Mouse (Mus musculus): ENCODE measurements around the gene Acsl5. TPM values are rescaled to one million over a fixed set of nuclear protein-coding genes. Genes with fewer than 3 reads are reported as not detected.

The Acsl5 gene
- polyA plus RNA-seq, 1 experiment from 2014 or later: 110 TPM

DNA sequence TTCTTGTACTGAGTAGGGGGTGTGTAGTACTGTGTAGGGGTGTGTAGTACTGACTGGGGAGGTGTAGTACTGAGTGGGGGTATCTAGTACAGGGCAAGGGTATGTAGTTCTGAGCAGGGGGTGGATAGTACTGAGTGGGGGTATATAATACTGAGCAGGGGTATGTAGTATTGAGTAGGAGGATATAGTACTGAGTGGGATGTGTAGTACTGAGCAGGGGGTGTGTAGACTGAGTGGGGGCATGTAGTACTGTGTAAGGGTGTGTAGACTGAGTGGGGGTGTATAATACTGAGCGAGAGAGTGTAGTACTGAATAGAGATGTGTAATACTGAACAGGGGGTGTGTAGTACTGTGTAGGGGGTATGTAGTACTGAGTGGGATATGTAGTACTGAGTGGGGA lies 40.0 kb upstream of the Acsl5 start:
- Histone ChIP-seq H3K4me1 (ENCODE audit: insufficient read depth, low read depth, low read length) (no peaks in the 10 kb centered on the region), H3K9ac (replicated peaks; ENCODE audit: low read depth) (no peak overlapping the region), H3K27ac (ENCODE audit: low read length) (no peak overlapping the region), H3K4me3 (ENCODE audit: low read depth, low read length) (no peak overlapping the region), H3K4me2 (replicated peaks; ENCODE audit: low read depth, low read length) (no peak overlapping the region), H3K27me3 (replicated peaks; ENCODE audit: insufficient read depth, low read length) (no peaks in the 10 kb centered on the region), H3K36me3 (ENCODE audit: insufficient read depth, low read length) (no peaks in the 10 kb centered on the region), H3K9me3 (ENCODE audit: low read length) (no peaks in the 10 kb centered on the region)
- TF ChIP-seq EP300 (IDR thresholded peaks at IDR 0.05): no peak
- ATAC-seq (no peak), DNase-seq (ENCODE audit: low spot score) (no peak)
- WGBS: 94% methylated on average over 1 of the region's 1 CpGs

DNA sequence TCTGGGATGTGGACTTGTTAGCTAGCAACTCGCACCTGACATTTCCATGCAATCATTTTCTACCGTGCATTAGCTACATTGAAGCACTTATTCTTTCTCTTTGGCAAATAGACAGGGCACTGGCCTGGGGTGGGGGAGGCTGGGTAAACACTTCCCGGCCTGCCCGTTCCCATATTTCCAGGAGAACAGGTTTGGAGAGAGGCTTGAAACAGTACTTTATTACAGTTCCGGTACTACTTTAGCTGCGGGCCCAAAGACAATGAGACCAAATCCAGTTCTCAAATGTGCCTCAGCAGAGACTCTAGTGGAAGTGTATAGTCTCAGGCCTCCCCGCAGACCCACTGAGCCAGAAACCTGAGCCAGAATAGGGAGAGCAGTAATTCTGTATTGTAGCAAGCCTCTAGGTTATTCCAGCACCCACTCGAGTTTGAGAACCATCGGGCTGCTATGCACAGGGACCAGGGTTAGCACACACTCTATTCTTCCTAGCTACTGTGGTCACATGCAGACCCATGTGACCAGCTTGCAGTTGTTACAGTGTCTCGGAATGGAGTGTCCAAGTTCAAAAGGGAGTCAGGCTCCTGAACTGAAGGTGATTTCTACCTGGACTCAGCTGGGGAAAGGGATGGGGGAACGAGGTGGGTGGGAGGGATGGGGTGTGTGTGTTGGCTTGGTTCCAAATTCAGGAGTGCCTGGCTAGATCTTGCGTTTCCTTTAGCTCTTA lies 38.0 kb upstream of the Acsl5 start:
- H3K4me1 ChIP-seq (ENCODE audit: insufficient read depth, low read depth, low read length): no peaks in the 10 kb centered on the region; the same call in 1 of the 2 replicates
- H3K36me3 ChIP-seq (ENCODE audit: insufficient read depth, low read length): no peaks in the 10 kb centered on the region
- peak overlapping the region; percentile 85 for H3K27ac ChIP-seq (ENCODE audit: low read length)
- H3K27me3 ChIP-seq (replicated peaks; ENCODE audit: insufficient read depth, low read length): no peaks in the 10 kb centered on the region
- H3K4me3 ChIP-seq (ENCODE audit: low read depth, low read length): no peak overlapping the region
- H3K9me3 ChIP-seq (ENCODE audit: low read length): no peaks in the 10 kb centered on the region
- H3K4me2 ChIP-seq (replicated peaks; ENCODE audit: low read depth, low read length): no peak overlapping the region
- WGBS: 42% methylated on average over 12 of the region's 12 CpGs
- no peak overlapping the region for H3K9ac ChIP-seq (replicated peaks; ENCODE audit: low read depth)
- DNase-seq (ENCODE audit: low spot score): peak; percentile 90
- ATAC-seq: peak; percentile 86
- peak; percentile 93 for TF ChIP-seq EP300 (IDR thresholded peaks at IDR 0.05)
- TF ChIP-seq CTCF (IDR thresholded peaks at IDR 0.05): no peak

DNA sequence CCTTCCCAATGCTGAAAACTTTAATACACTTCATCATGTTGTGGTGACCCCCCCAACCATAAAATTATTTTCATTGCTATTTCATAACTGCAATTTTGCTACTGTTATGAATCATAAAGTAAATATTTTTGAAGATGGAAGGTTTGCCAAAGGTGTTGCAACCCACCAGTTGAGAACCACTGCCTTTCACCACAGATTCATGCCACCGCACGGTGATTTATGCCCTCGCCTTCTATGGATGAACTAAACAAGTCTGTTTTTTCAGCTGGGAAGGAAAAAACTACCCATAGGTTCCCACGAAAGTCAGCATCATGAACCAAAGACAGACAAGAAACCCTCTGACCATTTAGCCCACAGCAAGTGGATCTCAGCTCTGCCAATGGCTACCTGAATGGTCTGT lies 34.9 kb upstream of the Acsl5 start:
- 47% methylated on average over 4 of the region's 4 CpGs for WGBS
- no peak for TF ChIP-seq CTCF (IDR thresholded peaks at IDR 0.05)
- TF ChIP-seq EP300 (IDR thresholded peaks at IDR 0.05): peak; percentile 79
- H3K4me3 ChIP-seq (ENCODE audit: low read depth, low read length): no peak overlapping the region

DNA sequence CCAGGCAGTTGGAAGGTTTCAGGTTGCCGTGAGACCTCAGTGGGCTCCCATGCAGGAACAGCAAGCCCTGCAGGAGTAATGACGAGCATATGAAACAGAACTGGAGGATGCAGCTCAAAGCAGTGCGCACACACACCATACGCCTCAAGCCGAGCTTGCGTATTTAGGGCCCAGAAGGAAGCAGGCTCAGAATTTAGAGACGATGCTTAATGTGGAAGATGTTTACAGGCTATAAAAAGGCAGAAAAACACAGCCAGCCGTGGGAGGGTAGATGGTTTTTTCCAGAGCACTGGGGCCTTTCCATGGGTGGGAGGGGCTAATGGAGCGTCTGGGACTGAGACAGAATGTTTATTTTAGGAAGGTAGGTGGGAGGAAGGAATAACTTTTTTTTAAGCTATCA lies 34.4 kb upstream of the Acsl5 start:
- Histone ChIP-seq H3K9ac (replicated peaks; ENCODE audit: low read depth) (no peak overlapping the region), H3K9me3 (ENCODE audit: low read length) (no peaks in the 10 kb centered on the region), H3K27me3 (replicated peaks; ENCODE audit: insufficient read depth, low read length) (no peaks in the 10 kb centered on the region), H3K36me3 (ENCODE audit: insufficient read depth, low read length) (no peaks in the 10 kb centered on the region), H3K27ac (ENCODE audit: low read length) (peak overlapping the region; percentile 67), H3K4me3 (ENCODE audit: low read depth, low read length) (no peak overlapping the region), H3K4me2 (replicated peaks; ENCODE audit: low read depth, low read length) (no peak overlapping the region), H3K4me1 (ENCODE audit: insufficient read depth, low read depth, low read length) (no peaks in the 10 kb centered on the region; the same call in 1 of the 2 replicates)
- 59% methylated on average over 9 of the region's 9 CpGs for WGBS
- TF ChIP-seq EP300 (IDR thresholded peaks at IDR 0.05) (no peak), CTCF (IDR thresholded peaks at IDR 0.05) (no peak)
- ATAC-seq (no peak), DNase-seq (ENCODE audit: low spot score) (no peak)

More for the DNA sequence above, 34.9 kb upstream of the Acsl5 start:
- H3K27ac ChIP-seq (ENCODE audit: low read length): peak overlapping the region; percentile 67
- no peaks in the 10 kb centered on the region for H3K27me3 ChIP-seq (replicated peaks; ENCODE audit: insufficient read depth, low read length)
- ATAC-seq (no peak), DNase-seq (ENCODE audit: low spot score) (peak; percentile 74)
- no peak overlapping the region for H3K4me2 ChIP-seq (replicated peaks; ENCODE audit: low read depth, low read length)
- H3K9me3 ChIP-seq (ENCODE audit: low read length): no peaks in the 10 kb centered on the region
- H3K36me3 ChIP-seq (ENCODE audit: insufficient read depth, low read length): no peaks in the 10 kb centered on the region
- H3K9ac ChIP-seq (replicated peaks; ENCODE audit: low read depth): no peak overlapping the region
- H3K4me1 ChIP-seq (ENCODE audit: insufficient read depth, low read depth, low read length): no peaks in the 10 kb centered on the region; the same call in 1 of the 2 replicates

DNA sequence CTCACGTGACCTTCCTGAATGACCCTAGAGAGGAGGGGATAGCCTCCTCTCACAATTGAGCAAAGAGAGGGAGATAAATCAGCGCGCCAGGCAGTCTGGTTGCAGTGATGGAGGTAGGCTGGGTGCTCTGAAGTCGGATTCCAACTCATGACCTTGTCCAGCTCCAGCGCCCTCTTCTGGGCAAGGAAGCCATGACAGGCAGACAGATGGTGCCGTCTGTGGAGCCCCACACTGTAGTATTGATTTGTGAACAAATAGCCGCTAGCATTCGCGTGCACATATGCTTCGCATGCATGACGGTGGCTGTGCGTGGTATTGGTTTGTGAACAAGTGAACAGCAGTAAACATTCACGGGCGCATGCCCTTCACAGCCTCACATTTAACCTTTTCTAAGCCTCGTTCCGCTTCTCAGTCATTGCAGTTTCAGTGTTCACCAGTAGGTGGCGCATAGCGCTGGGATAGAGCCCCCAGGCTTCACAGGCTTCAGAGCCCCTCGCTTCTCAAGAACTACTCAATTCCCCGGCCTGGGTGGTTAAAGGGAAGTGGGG lies 33.5 kb upstream of the Acsl5 start:
- Histone ChIP-seq H3K36me3 (ENCODE audit: insufficient read depth, low read length) (no peaks in the 10 kb centered on the region), H3K9ac (replicated peaks; ENCODE audit: low read depth) (peak overlapping the region; percentile 39; the same call in 1 of the 2 replicates), H3K9me3 (ENCODE audit: low read length) (no peaks in the 10 kb centered on the region), H3K4me3 (ENCODE audit: low read depth, low read length) (peak overlapping the region; percentile 25), H3K4me1 (ENCODE audit: insufficient read depth, low read depth, low read length) (no peaks in the 10 kb centered on the region; the same call in 1 of the 2 replicates), H3K27me3 (replicated peaks; ENCODE audit: insufficient read depth, low read length) (no peaks in the 10 kb centered on the region), H3K4me2 (replicated peaks; ENCODE audit: low read depth, low read length) (peak overlapping the region; percentile 55), H3K27ac (ENCODE audit: low read length) (peak overlapping the region; percentile 77)
- DNase-seq (ENCODE audit: low spot score) (peak; percentile 86), ATAC-seq (peak; percentile 35)
- TF ChIP-seq EP300 (IDR thresholded peaks at IDR 0.05): no peak
- peak; percentile 86 for TF ChIP-seq CTCF (IDR thresholded peaks at IDR 0.05)
- WGBS: 5% methylated on average over 20 of the region's 20 CpGs

DNA sequence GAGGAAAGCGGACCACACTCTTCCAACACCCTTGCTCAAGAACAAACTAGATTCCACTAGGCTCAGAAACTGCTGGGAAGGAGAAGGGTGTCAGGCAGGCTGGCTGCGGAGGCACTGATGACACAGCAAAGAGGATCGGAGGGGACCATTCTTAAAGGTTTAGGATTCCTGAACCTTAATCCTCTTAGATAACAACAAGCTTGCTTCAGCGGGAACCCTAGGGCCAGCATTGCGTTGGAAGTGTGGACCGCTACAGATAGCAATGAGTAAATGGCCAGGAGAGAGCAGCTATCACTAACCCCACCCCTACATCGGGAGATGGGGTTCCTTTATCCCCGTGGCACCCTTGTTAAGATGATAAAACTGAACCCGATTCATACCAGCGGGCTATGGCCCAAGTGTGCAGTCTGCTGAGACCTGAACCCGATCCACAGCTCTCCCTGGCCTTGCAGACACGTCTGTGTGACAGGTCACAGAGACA lies 33.0 kb upstream of the Acsl5 start:
- TF ChIP-seq EP300 (IDR thresholded peaks at IDR 0.05) (no peak), CTCF (IDR thresholded peaks at IDR 0.05) (no peak)
- H3K9me3 ChIP-seq (ENCODE audit: low read length): no peaks in the 10 kb centered on the region
- H3K4me2 ChIP-seq (replicated peaks; ENCODE audit: low read depth, low read length): peak overlapping the region; percentile 55
- no peaks in the 10 kb centered on the region; the same call in 1 of the 2 replicates for H3K4me1 ChIP-seq (ENCODE audit: insufficient read depth, low read depth, low read length)
- DNase-seq (ENCODE audit: low spot score): no peak
- peak overlapping the region; percentile 39; the same call in 1 of the 2 replicates for H3K9ac ChIP-seq (replicated peaks; ENCODE audit: low read depth)
- peak overlapping the region; percentile 25 for H3K4me3 ChIP-seq (ENCODE audit: low read depth, low read length)
- peak; percentile 5; the same call in 1 of the 2 replicates for ATAC-seq
- WGBS: 17% methylated on average over 12 of the region's 12 CpGs
- no peaks in the 10 kb centered on the region for H3K27me3 ChIP-seq (replicated peaks; ENCODE audit: insufficient read depth, low read length)
- peak overlapping the region; percentile 77 for H3K27ac ChIP-seq (ENCODE audit: low read length)
- H3K36me3 ChIP-seq (ENCODE audit: insufficient read depth, low read length): no peaks in the 10 kb centered on the region
